Mouse (Mus musculus) stomach, postnatal 0 days (tissue): ENCODE measurements around the gene St3gal6. TPM values are rescaled to one million over a fixed set of nuclear protein-coding genes. Genes with fewer than 3 reads are reported as not detected.

ENCODE experiments used
- ATAC-seq: fragments of 200-750 bp; cut with Nextera tagmentation; 2 replicates; pipeline ENCODE4 v1.8.0; 2017; ENCODE audit not compliant: low FRiP score, low TSS enrichment
- DNase-seq: peaks from one replicate; pipeline ENCODE4 v3.0.0-alpha.2; 2016; ENCODE audit warnings: low spot score
- H3K27ac ChIP-seq: fragments of 300-500 bp; sonication (generic); replicated peaks from 2 replicates; pipeline ENCODE4 v1.5.1; 2014; ENCODE audit warnings: mild to moderate bottlenecking, control low read depth
- H3K27me3 ChIP-seq: fragments of 300-500 bp; sonication (generic); 2 replicates; pipeline ENCODE4 v1.6.1; 2014; ENCODE audit warnings: low read length; ENCODE audit not compliant: control insufficient read depth, insufficient read depth
- H3K36me3 ChIP-seq: fragments of 300-500 bp; sonication (generic); 2 replicates; pipeline ENCODE4 v1.6.1; 2014; ENCODE audit warnings: low read length, mixed read lengths; ENCODE audit not compliant: control insufficient read depth, insufficient read depth
- H3K4me1 ChIP-seq: fragments of 300-500 bp; sonication (generic); replicated peaks from 2 replicates; pipeline ENCODE4 v1.6.1; 2014; ENCODE audit warnings: antibody characterized with exemption; ENCODE audit not compliant: control insufficient read depth, insufficient read depth
- H3K4me2 ChIP-seq: fragments of 300-500 bp; sonication (generic); replicated peaks from 2 replicates; pipeline ENCODE4 v1.6.1; 2014; ENCODE audit warnings: low read depth, mild to moderate bottlenecking, control low read depth, moderate library complexity
- H3K4me3 ChIP-seq: fragments of 300-500 bp; sonication (generic); 2 replicates; pipeline ENCODE4 v1.5.1; 2014; ENCODE audit warnings: low read depth, low read length, control low read depth
- H3K9ac ChIP-seq: fragments of 300-500 bp; sonication (generic); 2 replicates; pipeline ENCODE4 v1.6.1; 2014; ENCODE audit warnings: mild to moderate bottlenecking, low read length, control low read depth, mixed read lengths
- H3K9me3 ChIP-seq: fragments of 300-500 bp; sonication (generic); 2 replicates; pipeline ENCODE4 v1.6.1; 2016; ENCODE audit warnings: low read length; ENCODE audit not compliant: control insufficient read depth
- CTCF ChIP-seq: IDR thresholded peaks from 2 replicates; pipeline ENCODE4 v1.5.1; 2016; ENCODE audit warnings: antibody characterized with exemption, low read depth, mild to moderate bottlenecking, moderate library complexity
- EP300 ChIP-seq: optimal IDR thresholded peaks from 2 replicates; pipeline ENCODE3; 2016; ENCODE audit warnings: antibody characterized with exemption
- WGBS: fragments of 180-500 bp; shearing (Covaris S2); extraction: QIAGEN DNeasy Blood & Tissue Kit; methylation state at CpG from one replicate; pipeline ENCODE4 v1.1.7; 2014; 5-methylcytosine and 5-hydroxymethylcytosine counted together
- polyA plus RNA-seq: library from polyadenylated mRNA; unstranded; fragments of >200 nt; fragmentation: Nextera tagmentation; extraction: Ambion mirVana; gene quantifications from 2 replicates; pipeline ENCODE4 v1.2.1, GENCODE M21; 2015

St3gal6 gene
- polyA plus RNA-seq, 1 experiment from 2014 or later: 8.0 TPM

DNA sequence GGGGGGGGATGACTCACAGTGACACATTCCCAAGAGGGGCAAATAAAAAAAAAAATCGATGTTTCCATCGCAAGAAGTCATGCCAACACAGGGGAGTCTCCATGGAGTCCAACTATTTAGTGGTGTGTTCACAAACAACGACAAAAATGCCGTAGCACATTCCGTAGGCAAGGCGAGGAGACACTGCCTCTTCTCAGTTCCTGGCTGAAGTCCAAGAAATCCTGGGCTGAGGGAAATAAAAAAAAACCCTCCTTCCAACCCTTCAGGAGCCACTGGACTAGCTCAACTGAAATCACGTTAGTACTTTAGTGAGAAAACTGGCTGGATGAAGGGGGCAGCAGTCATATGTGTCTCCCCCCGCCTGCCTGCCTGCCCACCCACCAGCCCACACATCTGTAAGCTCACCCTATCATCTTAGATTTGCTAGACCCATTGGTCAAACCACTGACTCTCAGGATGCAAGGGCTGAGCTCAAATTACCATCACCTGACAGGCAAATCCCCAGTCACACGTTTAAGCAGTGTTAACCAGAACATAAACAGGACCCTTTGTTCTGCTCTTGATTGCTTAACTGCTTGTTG, 11.8 kb downstream of the St3gal6 start:
- no peak for DNase-seq
- WGBS: 20% methylated on average over 9 of the region's 9 CpGs
- Histone ChIP-seq H3K27ac (no peak overlapping the region), H3K9me3 (no peaks in the 10 kb centered on the region), H3K4me3 (no peak overlapping the region), H3K4me2 (no peak overlapping the region; the same call in 1 of the 2 replicates), H3K27me3 (no peaks in the 10 kb centered on the region), H3K36me3 (no peaks in the 10 kb centered on the region), H3K9ac (no peak overlapping the region), H3K4me1 (peaks cover 3% of the 10 kb centered on the region; the same call in 1 of the 2 replicates)
- TF ChIP-seq EP300 (no peak), CTCF (no peak)
- ATAC-seq: peak; percentile 51; the same call in 1 of the 2 replicates

DNA sequence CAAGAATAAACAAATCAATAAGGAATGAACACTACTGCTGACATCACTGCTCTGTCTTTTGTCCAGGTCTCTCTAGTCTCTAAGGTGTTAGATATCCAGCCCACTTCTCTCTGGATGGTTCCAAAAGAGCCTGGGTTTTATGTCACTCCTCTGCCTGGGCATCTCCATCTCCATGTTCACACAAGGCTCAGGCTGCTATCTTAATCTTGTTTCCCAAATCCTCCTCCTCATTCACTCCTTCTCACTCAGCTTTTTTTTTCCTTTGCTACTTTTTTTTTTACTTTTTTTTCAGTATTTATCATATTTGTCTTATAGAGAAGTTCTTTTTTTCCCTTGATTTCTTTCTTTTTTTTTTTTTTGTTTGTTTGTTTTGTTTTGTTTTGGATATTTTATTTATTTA, 19.1 kb downstream of the St3gal6 start:
- no peak for ATAC-seq
- no peaks in the 10 kb centered on the region for H3K4me1 ChIP-seq
- H3K36me3 ChIP-seq: no peaks in the 10 kb centered on the region
- no peaks in the 10 kb centered on the region for H3K27me3 ChIP-seq
- H3K4me2 ChIP-seq: no peak overlapping the region
- TF ChIP-seq EP300 (no peak), CTCF (no peak)
- no peak overlapping the region for H3K9ac ChIP-seq
- H3K9me3 ChIP-seq: no peaks in the 10 kb centered on the region
- no peak for DNase-seq
- H3K4me3 ChIP-seq: no peak overlapping the region
- no peak overlapping the region for H3K27ac ChIP-seq

DNA sequence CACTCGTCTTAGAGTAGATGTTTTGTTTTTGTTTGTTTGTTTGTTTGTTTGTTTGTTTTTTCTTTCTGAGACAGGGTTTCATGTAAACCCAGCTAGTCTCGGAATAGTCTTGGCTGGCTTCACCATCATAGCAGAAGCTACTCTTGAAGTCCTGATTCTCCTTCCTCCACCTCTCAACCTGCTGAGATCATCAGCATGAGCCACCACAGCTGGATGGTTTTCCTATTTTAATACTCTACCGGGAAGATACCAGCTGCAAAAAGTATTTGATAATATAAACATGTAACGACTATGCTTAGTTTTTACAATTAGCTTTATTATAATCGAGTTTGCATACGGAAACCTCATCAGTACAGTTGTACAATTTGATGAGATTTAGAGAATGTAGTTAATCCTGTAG, 21.5 kb downstream of the St3gal6 start:
- Histone ChIP-seq H3K4me1 (0 out of 2 replicates have a peak, but pooled peaks cover 3% of the 10 kb centered on the region), H3K27me3 (no peaks in the 10 kb centered on the region), H3K4me3 (no peak overlapping the region), H3K27ac (no peak overlapping the region), H3K9me3 (no peaks in the 10 kb centered on the region), H3K36me3 (no peaks in the 10 kb centered on the region), H3K4me2 (no peak overlapping the region), H3K9ac (no peak overlapping the region)
- TF ChIP-seq EP300: no peak
- TF ChIP-seq CTCF: no peak
- WGBS: 48% methylated on average over 6 of the region's 6 CpGs
- ATAC-seq (no peak), DNase-seq (no peak)

DNA sequence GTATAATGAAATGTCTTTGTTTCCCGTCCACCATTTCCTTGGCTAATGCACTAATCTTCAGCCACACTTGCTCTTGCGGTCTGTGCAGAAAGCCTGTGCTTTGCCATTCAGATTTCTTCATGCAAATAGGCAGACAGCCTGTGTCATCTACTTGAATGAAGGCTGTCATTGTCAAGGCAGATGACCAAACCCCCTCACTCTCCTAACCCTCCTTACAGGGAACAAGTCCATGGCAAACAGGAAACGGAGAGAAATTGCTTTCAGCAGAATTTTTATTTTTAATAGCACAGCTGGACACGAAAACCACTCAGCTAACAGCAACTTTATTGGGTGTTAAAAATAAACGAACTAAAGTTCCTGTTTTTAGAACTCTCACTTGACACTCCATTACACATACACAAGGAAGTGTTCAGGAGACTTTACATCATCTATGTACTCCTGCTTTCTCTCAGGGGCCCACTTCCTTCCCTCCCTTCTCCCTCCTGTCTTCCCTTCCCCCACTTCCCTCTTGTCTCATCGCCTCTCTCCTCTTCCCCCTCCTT, 22.2 kb downstream of the St3gal6 start:
- no peak overlapping the region for H3K9ac ChIP-seq
- no peak overlapping the region; the same call in 1 of the 2 replicates for H3K27ac ChIP-seq
- 0 out of 2 replicates have a peak, but pooled peaks cover 3% of the 10 kb centered on the region for H3K4me1 ChIP-seq
- no peak for DNase-seq
- H3K4me2 ChIP-seq: no peak overlapping the region
- 42% methylated on average over 6 of the region's 6 CpGs for WGBS
- H3K27me3 ChIP-seq: no peaks in the 10 kb centered on the region
- no peaks in the 10 kb centered on the region for H3K36me3 ChIP-seq
- ATAC-seq: peak; percentile 60; the same call in 1 of the 2 replicates
- no peak overlapping the region for H3K4me3 ChIP-seq
- no peaks in the 10 kb centered on the region for H3K9me3 ChIP-seq
- TF ChIP-seq CTCF (no peak), EP300 (no peak)

DNA sequence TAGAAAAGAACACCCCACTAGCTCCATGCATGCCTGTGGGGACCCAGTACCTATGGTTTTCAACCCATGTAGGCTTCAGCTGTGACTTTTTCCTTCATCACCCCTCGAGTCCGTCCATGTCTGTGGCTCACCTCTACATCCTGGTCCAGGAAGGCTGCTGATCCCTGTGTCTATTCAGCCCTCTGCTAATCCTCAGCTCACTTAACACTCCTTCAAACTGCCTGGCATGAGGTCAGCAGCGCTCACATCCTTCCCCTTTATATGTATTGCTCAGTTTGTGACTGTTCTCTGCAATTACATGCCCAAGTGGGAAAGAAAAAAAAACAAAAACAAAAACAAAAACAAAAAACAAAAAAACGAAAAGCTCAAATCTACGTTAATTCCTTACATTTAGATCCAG, 24.4 kb downstream of the St3gal6 start:
- Histone ChIP-seq H3K4me2 (no peak overlapping the region), H3K4me3 (no peak overlapping the region), H3K27me3 (no peaks in the 10 kb centered on the region), H3K4me1 (0 out of 2 replicates have a peak, but pooled peaks cover 3% of the 10 kb centered on the region), H3K9me3 (no peaks in the 10 kb centered on the region), H3K9ac (no peak overlapping the region), H3K36me3 (no peaks in the 10 kb centered on the region), H3K27ac (no peak overlapping the region)
- DNase-seq (no peak), ATAC-seq (no peak)
- 80% methylated on average over 5 of the region's 5 CpGs for WGBS
- TF ChIP-seq EP300 (no peak), CTCF (no peak)

DNA sequence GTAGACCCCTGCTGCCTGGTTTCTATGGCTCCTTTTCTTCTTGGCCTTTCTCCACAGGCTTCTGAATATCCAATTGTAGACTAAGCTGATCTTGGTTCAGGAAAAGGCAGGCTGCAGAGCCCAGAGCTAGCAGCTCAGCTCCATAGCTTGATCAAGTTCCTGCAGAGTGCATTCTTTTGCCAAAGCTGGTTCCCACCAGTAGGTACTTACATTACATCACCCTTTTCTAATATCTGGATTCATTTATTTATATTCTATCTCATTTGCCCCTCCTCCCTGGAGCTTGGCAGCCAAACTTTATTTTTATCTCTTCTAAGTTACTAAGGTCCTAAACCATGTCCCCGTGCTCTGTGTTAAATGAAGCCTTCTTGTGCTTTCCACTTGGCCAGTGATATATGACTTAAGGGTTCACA, 24.9 kb downstream of the St3gal6 start:
- H3K9ac ChIP-seq: no peak overlapping the region
- H3K36me3 ChIP-seq: no peaks in the 10 kb centered on the region
- no peak overlapping the region for H3K4me3 ChIP-seq
- ATAC-seq (no peak), DNase-seq (no peak)
- no peaks in the 10 kb centered on the region for H3K27me3 ChIP-seq
- H3K4me1 ChIP-seq: 0 out of 2 replicates have a peak, but pooled peaks cover 3% of the 10 kb centered on the region
- no peak overlapping the region for H3K4me2 ChIP-seq
- no peak for TF ChIP-seq EP300
- TF ChIP-seq CTCF: no peak
- H3K27ac ChIP-seq: no peak overlapping the region
- WGBS: 36% methylated on average over 1 of the region's 1 CpGs
- H3K9me3 ChIP-seq: no peaks in the 10 kb centered on the region
